Mouse (Mus musculus): Measurements from ENCODE around the gene Spire2.

DNA sequence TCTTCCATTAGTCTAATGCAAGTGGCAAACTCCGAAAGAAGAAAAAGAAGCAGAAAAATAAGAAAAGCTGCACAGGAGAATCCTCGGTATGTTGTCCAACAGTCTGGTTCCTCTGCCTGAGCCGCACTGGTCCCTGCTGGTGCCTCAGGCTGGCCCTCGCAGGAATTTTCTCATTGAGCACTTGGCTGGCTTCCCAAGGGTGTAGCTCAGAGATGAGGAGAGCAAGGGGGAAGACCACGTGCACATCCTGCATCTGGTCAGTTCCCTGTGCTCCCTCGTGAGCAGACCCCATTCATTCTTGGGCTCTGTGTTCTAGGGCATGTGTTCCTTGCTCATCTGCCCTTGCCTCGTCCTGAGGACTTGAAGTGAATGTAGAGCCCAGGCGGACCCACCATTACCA, 50.0 kb downstream of the Spire2 start:
- TF ChIP-seq CTCF (IDR thresholded peaks at IDR 0.05; ENCODE audit: low read depth) = no peak
- TF ChIP-seq EP300 (IDR thresholded peaks at IDR 0.05; ENCODE audit: low read depth) = no peak
